Mouse (Mus musculus): ENCODE measurements around the gene Tlcd1.
A peak's percentile ranks its signal among the peaks of the same experiment; 100 is the strongest.

- TF ChIP-seq EP300 (IDR thresholded peaks at IDR 0.05; ENCODE audit: low read depth in 1 of 2, low read length in 2 of 2) (no peak), POLR2AphosphoS2 (IDR thresholded peaks at IDR 0.05; ENCODE audit: low read length) (no peak), GATA1 (IDR thresholded peaks at IDR 0.05; ENCODE audit: low read depth, low read length) (no peak), CTCF (IDR thresholded peaks at IDR 0.05 in 2 of 3, conservative IDR thresholded peaks at IDR 0.05 in 1 of 3; ENCODE audit: control insufficient read depth in 1 of 3, insufficient read depth in 1 of 3, low read depth in 2 of 3, low read length in 3 of 3, poor library complexity in 1 of 3, severe bottlenecking in 1 of 3) (peak; percentile 75 to 95 (median 88)), POLR2AphosphoS5 (IDR thresholded peaks at IDR 0.05; ENCODE audit: borderline replicate concordance, low read depth, low read length) (no peak), POLR2A (IDR thresholded peaks at IDR 0.05; ENCODE audit: control insufficient read depth in 1 of 2, insufficient read depth in 1 of 2, low read depth in 1 of 2, low read length in 2 of 2, poor library complexity in 1 of 2) (no peak), HCFC1 (IDR thresholded peaks at IDR 0.05; ENCODE audit: low read depth, low read length) (no peak)
These were observed 25.4 kb upstream of the Tlcd1 start for GRCm38 (mm10) chr11:78151161-78151560.

Data from MEL (cell line).